Mouse (Mus musculus) forebrain, postnatal 0 days (tissue): ENCODE measurements around the gene Prdx6b. TPM values are rescaled to one million over a fixed set of nuclear protein-coding genes. Genes with fewer than 3 reads are reported as not detected.
A peak's percentile ranks its signal among the peaks of the same experiment; 100 is the strongest.

ENCODE experiments used
- ATAC-seq: fragments of 200-750 bp; cut with Nextera tagmentation; 2 replicates; pipeline ENCODE4 v1.8.0; 2017; ENCODE audit warnings: mild to moderate bottlenecking, moderate library complexity
- DNase-seq: peaks from one replicate; pipeline ENCODE4 v3.0.0-alpha.2; 2015
- H3K27ac ChIP-seq: fragments of 300-500 bp; sonication (generic); 2 replicates; pipeline ENCODE4 v1.5.1; 2014; ENCODE audit warnings: low read depth, mild to moderate bottlenecking, antibody characterized with exemption, low read length, moderate library complexity, mixed read lengths
- H3K27me3 ChIP-seq: fragments of 300-500 bp; sonication (generic); 2 replicates; pipeline ENCODE4 v1.6.1; 2014; ENCODE audit warnings: mild to moderate bottlenecking, low read length, mixed read lengths; ENCODE audit not compliant: insufficient read depth
- H3K36me3 ChIP-seq: fragments of 300-500 bp; sonication (generic); 2 replicates; pipeline ENCODE4 v1.6.1; 2014; ENCODE audit warnings: mild to moderate bottlenecking, moderate library complexity; ENCODE audit not compliant: insufficient read depth
- H3K4me1 ChIP-seq: fragments of 300-500 bp; sonication (generic); 2 replicates; pipeline ENCODE4 v1.6.1; 2014; ENCODE audit warnings: antibody characterized with exemption; ENCODE audit not compliant: insufficient read depth
- H3K4me2 ChIP-seq: fragments of 300-500 bp; sonication (generic); 2 replicates; pipeline ENCODE4 v1.6.1; 2014; ENCODE audit warnings: low read depth, mild to moderate bottlenecking, moderate library complexity
- H3K4me3 ChIP-seq: fragments of 300-500 bp; sonication (generic); 2 replicates; pipeline ENCODE4 v1.5.1; 2014; ENCODE audit warnings: low read depth, low read length, mixed read lengths
- H3K9ac ChIP-seq: fragments of 300-500 bp; sonication (generic); 2 replicates; pipeline ENCODE4 v1.6.1; 2014; ENCODE audit warnings: mild to moderate bottlenecking
- H3K9me3 ChIP-seq: fragments of 300-500 bp; sonication (generic); 2 replicates; pipeline ENCODE4 v1.6.1; 2016; ENCODE audit warnings: low read length
- CTCF ChIP-seq: sonication (generic); IDR thresholded peaks from 2 replicates; pipeline ENCODE4 v1.5.1; 2016; ENCODE audit warnings: antibody characterized with exemption, control low read depth, low read depth
- WGBS: fragments of 180-500 bp; shearing (Covaris S2); extraction: QIAGEN DNeasy Blood & Tissue Kit; methylation state at CpG from one replicate; pipeline ENCODE4 v1.1.7; 2014; 5-methylcytosine and 5-hydroxymethylcytosine counted together
- polyA plus RNA-seq: library from polyadenylated mRNA; unstranded; fragments of >200 nt; fragmentation: Nextera tagmentation; extraction: Ambion mirVana; gene quantifications from 2 replicates; pipeline ENCODE4 v1.2.1, GENCODE M21; 2015
- total RNA-seq: library from RNA; depleted of rRNA; stranded (reverse); fragments of >200 nt; gene quantifications from 2 replicates; pipeline ENCODE4 v1.2.3, GENCODE M21; 2014; rRNA removed

Prdx6b gene
- total RNA-seq (not detected in 2 replicates), polyA plus RNA-seq (not detected in 2 replicates)

- no peaks in the 10 kb centered on the region for H3K27me3 ChIP-seq
- 86% methylated on average over 8 of the region's 8 CpGs for WGBS
- no peaks in the 10 kb centered on the region for H3K4me1 ChIP-seq
- ATAC-seq (no peak), DNase-seq (no peak)
- no peak for TF ChIP-seq CTCF
- H3K4me2 ChIP-seq: no peak within 1 kb of the TSS
- no peak within 1 kb of the TSS for H3K27ac ChIP-seq
- H3K4me3 ChIP-seq: no peak within 1 kb of the TSS
- H3K9me3 ChIP-seq: no peaks in the 10 kb centered on the region
- H3K36me3 ChIP-seq: no peaks in the 10 kb centered on the region
- H3K9ac ChIP-seq: no peak within 1 kb of the TSS
These were observed at the start of gene Prdx6b for GRCm38 (mm10) chr2:80292172-80292571. Prdx6b (plus strand) TSS chr2:80292472.

- Histone ChIP-seq H3K27me3 (no peaks in the 10 kb centered on the region), H3K9me3 (no peaks in the 10 kb centered on the region), H3K36me3 (no peaks in the 10 kb centered on the region), H3K4me2 (no peak overlapping the region), H3K4me1 (no peaks in the 10 kb centered on the region), H3K9ac (no peak overlapping the region), H3K27ac (no peak overlapping the region), H3K4me3 (no peak overlapping the region)
- DNase-seq (no peak), ATAC-seq (no peak)
- 54% methylated on average over 3 of the region's 3 CpGs for WGBS
- no peak for TF ChIP-seq CTCF
These were observed 44.8 kb upstream of the Prdx6b start for GRCm38 (mm10) chr2:80247466-80247865.

- TF ChIP-seq CTCF: no peak
- Histone ChIP-seq H3K9ac (no peak overlapping the region), H3K4me1 (no peaks in the 10 kb centered on the region), H3K27me3 (no peaks in the 10 kb centered on the region), H3K36me3 (no peaks in the 10 kb centered on the region), H3K27ac (no peak overlapping the region), H3K9me3 (no peaks in the 10 kb centered on the region), H3K4me3 (no peak overlapping the region), H3K4me2 (no peak overlapping the region)
- no peak for DNase-seq
- no peak for ATAC-seq
These were observed 44.4 kb upstream of the Prdx6b start for GRCm38 (mm10) chr2:80247868-80248267.

DNA sequence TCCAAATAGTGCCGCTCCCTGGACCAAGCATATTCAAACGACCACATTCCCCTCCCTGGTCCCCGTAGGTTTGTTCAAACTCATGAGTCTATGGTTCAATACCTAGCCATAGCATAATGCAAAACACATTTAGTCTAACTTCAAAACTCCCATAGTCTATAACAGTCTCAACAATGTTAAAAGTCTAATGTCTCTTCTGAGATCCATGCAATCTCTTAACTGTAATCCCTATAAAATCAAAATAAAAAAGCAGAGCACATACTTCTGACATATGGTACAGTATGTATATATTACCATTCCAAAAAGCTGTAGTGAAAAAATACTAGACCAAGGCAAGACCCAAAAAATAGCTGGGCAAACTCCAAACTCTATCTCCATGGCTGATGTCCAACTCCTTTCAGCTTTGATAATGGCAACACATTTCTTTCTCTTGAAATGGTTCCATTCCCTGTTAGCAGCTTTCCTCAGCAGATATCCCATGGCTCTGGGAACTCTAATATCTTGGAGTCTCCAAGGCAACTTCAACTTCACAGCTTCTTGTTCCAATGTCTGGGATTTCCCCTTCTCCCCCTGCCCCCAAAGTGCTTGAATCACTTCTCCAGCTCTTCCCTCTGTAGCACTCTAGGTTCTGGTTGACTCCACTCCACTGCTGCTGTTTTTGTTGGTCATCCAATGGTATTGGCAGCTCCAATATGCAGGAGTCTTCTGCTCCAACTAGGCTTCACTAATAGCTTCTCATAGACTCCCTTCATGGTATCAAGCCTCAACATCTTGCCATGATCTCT, 32.2 kb upstream of the Prdx6b start:
- no peak overlapping the region for H3K4me3 ChIP-seq
- DNase-seq: peak; percentile 64
- H3K9ac ChIP-seq: no peak overlapping the region
- ATAC-seq: peak; percentile 69; the same call in 1 of the 2 replicates
- no peak overlapping the region for H3K27ac ChIP-seq
- TF ChIP-seq CTCF: no peak
- H3K4me2 ChIP-seq: no peak overlapping the region
- 95% methylated on average over 3 of the region's 3 CpGs for WGBS
- H3K9me3 ChIP-seq: no peaks in the 10 kb centered on the region
- no peaks in the 10 kb centered on the region for H3K36me3 ChIP-seq
- no peaks in the 10 kb centered on the region for H3K4me1 ChIP-seq
- H3K27me3 ChIP-seq: no peaks in the 10 kb centered on the region

DNA sequence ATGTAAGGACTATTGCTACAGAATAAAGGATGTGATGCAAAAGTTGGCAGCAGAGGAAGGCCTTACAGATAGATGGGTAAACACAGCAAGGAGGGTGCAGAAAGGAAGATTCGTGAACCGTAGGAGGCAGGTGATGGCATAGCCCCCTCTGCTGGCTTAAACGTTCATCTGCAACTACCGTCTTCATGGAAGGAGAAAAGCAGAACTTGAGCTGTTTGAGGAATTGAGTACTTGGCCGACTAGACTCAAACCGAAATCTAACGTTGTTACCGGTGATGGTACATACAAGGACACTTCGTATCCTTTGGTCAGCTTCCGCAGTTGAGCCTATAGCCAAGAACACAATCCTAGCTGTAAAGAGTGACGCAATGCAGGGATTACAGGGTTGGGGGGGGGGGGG, 25.4 kb upstream of the Prdx6b start:
- Histone ChIP-seq H3K27ac (no peak overlapping the region), H3K27me3 (no peaks in the 10 kb centered on the region), H3K4me1 (no peaks in the 10 kb centered on the region), H3K9ac (no peak overlapping the region), H3K36me3 (no peaks in the 10 kb centered on the region), H3K4me3 (no peak overlapping the region), H3K9me3 (no peaks in the 10 kb centered on the region), H3K4me2 (peak overlapping the region; percentile 30; the same call in 1 of the 2 replicates)
- peak; percentile 71 for ATAC-seq
- WGBS: 19% methylated on average over 11 of the region's 11 CpGs
- peak; percentile 82 for DNase-seq
- TF ChIP-seq CTCF: peak; percentile 91

GRCm38 (mm10) chr2:80268053-80268452, 24.2 kb upstream of the Prdx6b start:
- 53% methylated on average over 4 of the region's 4 CpGs for WGBS
- ATAC-seq (no peak), DNase-seq (peak; percentile 69)
- H3K27ac ChIP-seq: no peak overlapping the region
- no peaks in the 10 kb centered on the region for H3K4me1 ChIP-seq
- no peaks in the 10 kb centered on the region for H3K9me3 ChIP-seq
- TF ChIP-seq CTCF: peak; percentile 79
- H3K27me3 ChIP-seq: no peaks in the 10 kb centered on the region
- no peak overlapping the region for H3K4me3 ChIP-seq
- no peaks in the 10 kb centered on the region for H3K36me3 ChIP-seq
- H3K9ac ChIP-seq: no peak overlapping the region
- no peak overlapping the region for H3K4me2 ChIP-seq

GRCm38 (mm10) chr2:80271431-80271830, 20.8 kb upstream of the Prdx6b start:
- no peak overlapping the region for H3K9ac ChIP-seq
- no peak overlapping the region for H3K4me2 ChIP-seq
- DNase-seq (no peak), ATAC-seq (no peak)
- H3K4me1 ChIP-seq: no peaks in the 10 kb centered on the region
- TF ChIP-seq CTCF: no peak
- H3K27ac ChIP-seq: no peak overlapping the region
- no peaks in the 10 kb centered on the region for H3K27me3 ChIP-seq
- no peak overlapping the region for H3K4me3 ChIP-seq
- no peaks in the 10 kb centered on the region for H3K36me3 ChIP-seq
- 73% methylated on average over 1 of the region's 1 CpGs for WGBS
- H3K9me3 ChIP-seq: no peaks in the 10 kb centered on the region
